Mouse (Mus musculus) left cerebral cortex, postnatal 14 days (tissue): ENCODE data around the gene Brpf1. TPM values are rescaled to one million over a fixed set of nuclear protein-coding genes. Genes with fewer than 3 reads are reported as not detected.
"Not testable (repeated sequence)": the region's sequence is repeated elsewhere in the genome, so short reads cannot be mapped to it uniquely, and the experiment has no call there.

ENCODE experiments used
- DNase-seq, 2 experiments: peaks; one replicate each; pipeline ENCODE4 v3.0.0; 2021 to 2022; ENCODE audit warnings: low spot score in 2 of 2, mixed read lengths in 1 of 2
- intact Hi-C: fragments of 180-260 bp; cut with DNase I; formaldehyde crosslinking; loops from one replicate; pipeline ENCODE4 v1.15.1; 2025
- total RNA-seq, 2 experiments: library from RNA; stranded (reverse); gene quantifications; 2 replicates each; pipeline ENCODE4 v1.2.3; 2021

The Brpf1 gene
- total RNA-seq, 2 experiments from 2014 or later: 25.7 to 26.9 TPM

- no peak for DNase-seq
- intact Hi-C loops: loop anchor here (10.0 kb wide), 1 partner anchor 607 kb away; the partner anchor contains the start of gene Rad18
Measured at GRCm38 (mm10) chr6:113301350-113301749, 5.6 kb upstream of the Brpf1 start.

DNA sequence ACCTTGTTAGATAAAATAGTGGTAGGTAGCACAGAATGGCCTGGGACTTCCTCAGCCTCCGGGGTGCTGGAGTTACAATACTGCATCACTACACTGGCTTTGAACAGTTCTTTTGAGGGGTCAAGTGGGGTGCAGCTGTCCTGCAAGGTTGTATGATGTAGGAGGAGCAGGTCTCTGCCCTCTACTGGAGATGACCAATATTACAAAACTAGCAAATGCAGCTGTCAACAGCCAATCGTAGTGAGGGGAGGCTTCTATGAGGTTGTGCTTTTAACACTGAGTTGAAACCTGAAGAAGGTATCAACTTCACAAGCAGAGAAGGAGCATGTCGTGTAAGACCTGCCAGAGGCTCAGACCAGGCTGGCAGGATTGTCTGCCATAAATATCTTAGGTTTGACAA, 4.7 kb upstream of the Brpf1 start:
- DNase-seq: peak in 1 of 2 experiments; percentile 32
- intact Hi-C loops: loop anchor here (10.0 kb wide), 1 partner anchor 607 kb away; the partner anchor contains the start of gene Rad18

- intact Hi-C loops: loop anchor here (2.0 to 10.0 kb wide), 2 partner anchors 20 to 612 kb away; partner anchors contain the start of genes Ogg1 and Rad18
- DNase-seq: peak; percentile 99
Measured at GRCm38 (mm10) chr6:113306322-113306985, 483 bp upstream of the Brpf1 start.

GRCm38 (mm10) chr6:113307481-113308121, 664 bp downstream of the Brpf1 start:
- peak in 1 of 2 experiments; percentile 30 for DNase-seq
- intact Hi-C loops: loop anchor here (2.0 to 10.0 kb wide), 2 partner anchors 19 to 613 kb away; partner anchors contain the start of genes Ogg1 and Rad18

DNA sequence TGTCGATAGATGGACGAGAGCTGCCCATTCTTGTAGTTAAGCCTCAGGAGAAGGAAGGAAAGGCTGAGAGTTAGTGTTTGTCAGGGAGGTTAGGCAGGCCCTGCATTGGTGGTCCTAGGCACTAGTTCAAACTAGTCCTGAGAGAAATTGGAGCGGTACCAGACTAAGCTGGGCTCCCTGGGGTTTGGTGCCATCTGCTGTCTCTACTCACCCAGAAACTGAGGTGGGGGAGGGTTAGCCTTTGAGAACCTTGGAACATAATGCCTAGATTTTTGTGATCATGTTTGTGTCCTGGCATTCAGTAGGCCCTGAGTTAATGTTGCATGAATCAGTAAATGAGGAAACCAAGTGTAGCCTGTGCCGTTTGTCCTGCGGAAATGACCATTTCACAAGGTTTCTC, 1.2 kb downstream of the Brpf1 start:
- intact Hi-C loops: loop anchor here (10.0 kb wide), 1 partner anchor 613 kb away; the partner anchor contains the start of gene Rad18
- DNase-seq: peak; percentile 48 to 62

DNA sequence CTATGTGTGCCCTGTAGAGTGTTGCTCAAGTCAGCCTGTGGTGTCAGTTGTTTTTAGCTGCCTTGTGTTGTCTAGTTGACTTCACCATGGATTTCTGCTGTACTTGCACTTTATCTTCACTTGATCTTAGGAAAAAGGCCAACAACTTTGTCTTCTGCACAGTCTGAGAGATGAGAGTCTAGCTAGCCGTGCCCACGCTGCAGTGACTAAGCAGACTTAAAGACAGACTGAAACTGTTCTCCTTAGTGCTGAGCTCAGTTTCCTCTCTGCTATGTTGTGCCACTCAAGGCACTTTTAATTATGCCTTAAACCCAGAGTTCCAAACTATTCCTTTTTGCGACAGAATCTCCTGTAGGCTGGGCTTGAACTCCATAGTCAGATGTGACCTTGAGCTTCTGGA, 9.0 kb downstream of the Brpf1 start:
- DNase-seq: no peak
- intact Hi-C loops: no loop called here

GRCm38 (mm10) chr6:113326533-113327315, 19.8 kb downstream of the Brpf1 start, which contains the start of gene Ogg1:
TSS of gene Ogg1 (plus strand) at chr6:113326972.
- intact Hi-C loops: loop anchor here (2.0 kb wide), 1 partner anchor 20 kb away; the partner anchor contains the start of gene Brpf1
- DNase-seq: peak; percentile 98 to 99

DNA sequence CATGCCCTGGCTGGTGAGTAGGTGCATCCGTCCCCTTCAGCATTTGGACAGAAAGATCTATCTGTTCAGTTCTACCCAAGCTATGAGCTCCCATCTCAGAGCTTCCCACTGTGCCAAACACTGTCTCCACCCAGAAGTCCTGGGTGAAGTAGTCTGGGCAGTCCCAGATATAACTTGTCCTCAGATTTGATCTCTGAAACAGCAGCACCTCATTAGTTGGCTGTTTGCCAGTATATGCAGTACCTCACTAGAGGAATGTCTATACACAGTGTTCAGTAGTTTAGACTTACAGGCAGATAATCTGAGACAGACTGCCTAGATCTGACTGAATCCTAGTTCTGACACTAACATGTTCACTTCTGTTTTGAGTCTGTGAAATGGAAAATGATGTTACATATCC, 22.5 kb downstream of the Brpf1 start:
- intact Hi-C loops: no loop called here
- DNase-seq: no peak

DNA sequence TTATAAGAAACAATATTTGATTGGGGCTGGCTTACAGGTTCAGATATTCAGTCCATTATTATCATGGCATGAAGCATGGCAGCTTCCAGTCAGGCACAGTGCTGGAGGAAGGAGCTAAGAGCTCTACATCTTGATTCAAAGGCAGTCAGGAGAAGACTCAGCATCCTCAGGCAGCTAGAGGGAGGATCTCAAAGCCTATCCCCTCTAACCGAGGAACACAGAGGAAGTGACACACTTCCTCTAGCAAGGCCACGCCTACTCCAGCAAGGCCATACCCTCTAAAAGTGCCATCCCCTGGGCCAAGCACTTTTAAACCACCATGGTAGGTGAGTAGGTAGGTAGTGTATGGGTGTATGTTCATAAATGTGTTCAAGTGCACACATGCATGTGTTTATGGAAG, 23.6 kb downstream of the Brpf1 start:
- no peak for DNase-seq
- intact Hi-C loops: no loop called here

DNA sequence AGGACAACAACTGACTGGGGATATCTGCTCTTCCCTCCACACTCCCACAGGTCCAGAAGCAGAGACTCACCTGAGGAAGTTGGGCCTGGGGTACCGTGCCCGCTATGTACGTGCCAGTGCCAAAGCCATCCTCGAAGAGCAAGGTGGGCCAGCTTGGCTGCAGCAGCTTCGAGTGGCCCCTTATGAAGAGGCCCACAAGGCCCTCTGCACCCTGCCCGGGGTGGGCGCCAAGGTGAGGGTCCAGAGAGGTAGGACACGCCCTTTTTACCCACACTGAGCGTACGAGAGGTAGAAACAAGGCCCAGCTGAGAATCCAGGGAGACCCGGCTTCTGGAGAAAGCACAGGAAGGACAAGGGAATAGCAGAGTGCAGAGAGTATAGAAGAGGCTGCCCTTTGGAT, 24.8 kb downstream of the Brpf1 start:
- intact Hi-C loops: no loop called here
- no peak for DNase-seq

DNA sequence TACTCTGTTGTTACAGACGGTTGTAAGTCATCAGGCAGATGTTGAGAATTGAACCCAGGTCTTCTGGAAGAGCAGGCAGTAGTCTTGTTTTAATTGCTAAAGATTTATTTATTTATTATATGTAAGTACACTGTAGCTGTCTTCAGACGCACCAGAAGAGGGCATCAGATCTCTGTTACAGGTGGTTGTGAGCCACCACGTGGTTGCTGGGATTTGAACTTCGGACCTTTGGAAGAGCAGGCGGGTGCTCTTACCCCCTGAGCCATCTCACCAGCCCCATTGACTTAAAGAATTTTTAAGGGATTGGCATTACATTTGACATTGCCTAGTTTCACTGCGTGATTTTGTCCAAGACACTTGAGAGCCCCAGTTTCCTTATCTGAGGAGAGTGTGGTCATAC, 25.8 kb downstream of the Brpf1 start:
- intact Hi-C loops, DNase-seq: not testable (repeated sequence)

DNA sequence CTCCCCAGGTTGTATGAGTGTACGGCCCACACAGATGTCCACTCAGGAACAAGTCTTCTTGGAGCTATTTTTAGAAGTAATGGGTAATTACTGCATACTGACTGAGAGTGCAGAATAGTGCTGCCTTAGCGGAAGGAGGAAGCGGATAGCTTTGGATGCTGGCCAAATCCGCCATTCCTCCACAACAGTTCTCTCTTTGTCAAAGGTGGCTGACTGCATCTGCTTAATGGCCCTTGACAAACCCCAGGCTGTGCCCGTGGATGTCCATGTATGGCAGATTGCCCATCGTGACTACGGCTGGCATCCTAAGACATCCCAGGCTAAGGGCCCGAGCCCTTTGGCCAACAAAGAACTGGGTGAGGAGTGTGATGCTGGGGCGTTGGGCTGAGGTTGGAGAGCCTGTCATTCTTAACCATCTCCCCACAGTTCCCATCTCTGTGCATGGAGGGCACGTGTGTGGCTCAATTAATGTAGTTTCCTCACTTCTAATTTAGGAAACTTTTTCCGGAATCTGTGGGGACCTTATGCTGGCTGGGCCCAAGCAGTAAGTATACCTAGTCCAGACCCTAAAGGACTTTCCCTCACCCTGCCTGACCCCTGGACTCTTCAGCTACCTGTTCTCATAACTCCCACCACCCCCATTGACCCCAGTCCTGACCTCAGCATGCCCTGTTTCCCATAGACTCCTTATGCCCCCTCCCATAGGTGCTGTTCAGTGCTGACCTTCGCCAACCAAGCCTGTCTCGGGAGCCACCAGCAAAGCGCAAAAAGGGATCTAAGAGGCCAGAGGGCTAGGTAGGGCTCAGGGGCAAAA, 26.4 kb downstream of the Brpf1 start:
- intact Hi-C loops: no loop called here
- DNase-seq: peak; percentile 75 to 83

GRCm38 (mm10) chr6:113334216-113334615, 27.3 kb downstream of the Brpf1 start:
- intact Hi-C loops: no loop called here
- DNase-seq: no peak

GRCm38 (mm10) chr6:113336852-113337620, 30.1 kb downstream of the Brpf1 start:
- DNase-seq: no peak
- intact Hi-C loops: no loop called here

GRCm38 (mm10) chr6:113341574-113341973, 34.6 kb downstream of the Brpf1 start:
- intact Hi-C loops: loop anchor here (5.0 kb wide), 1 partner anchor 36 kb away; the partner anchor contains the start of genes Arpc4 and Tada3
- DNase-seq: peak; percentile 42 to 54

GRCm38 (mm10) chr6:113342297-113342696, 35.4 kb downstream of the Brpf1 start:
- peak; percentile 36 to 48 for DNase-seq
- intact Hi-C loops: loop anchor here (5.0 kb wide), 1 partner anchor 35 kb away; the partner anchor contains the start of genes Arpc4 and Tada3

- intact Hi-C loops: loop anchor here (5.0 kb wide), 1 partner anchor 34 kb away; the partner anchor contains the start of genes Arpc4 and Tada3
- DNase-seq: peak; percentile 44 to 77
Measured at GRCm38 (mm10) chr6:113343177-113344092, 36.5 kb downstream of the Brpf1 start, which contains the start of gene Camk1. TSS of gene Camk1 (minus strand) at chr6:113343984.
